Mouse (Mus musculus) lung, adult 2 months (tissue): Measurements from ENCODE around the gene Pard6b.

Experiments used
- CTCF ChIP-seq: fragments of 200-500 bp; IDR thresholded peaks from 2 replicates; pipeline ENCODE4 v1.5.1; 2011; ENCODE audit warnings: mild to moderate bottlenecking, low read length, control low read depth; ENCODE audit not compliant: insufficient read depth
- POLR2A ChIP-seq: fragments of 200-500 bp; IDR thresholded peaks from 2 replicates; pipeline ENCODE4 v1.6.1; 2011; ENCODE audit warnings: low read depth, mild to moderate bottlenecking, control low read depth, low read length, borderline replicate concordance; ENCODE audit errors: extremely low read depth

GRCm38 (mm10) chr2:168103341-168103740 is 22.5 kb downstream of the Pard6b start:
- no peak for TF ChIP-seq POLR2A
- no peak for TF ChIP-seq CTCF
